Mouse (Mus musculus): ENCODE results near the gene Sox9. TPM values are rescaled to one million over a fixed set of nuclear protein-coding genes. Genes with fewer than 3 reads are reported as not detected.

Sox9 gene
- total RNA-seq, 2 experiments from 2014 or later, result not detected

GRCm38 (mm10) chr11:112798831-112799382, 16.9 kb downstream of the Sox9 start:
- ATAC-seq (ENCODE audit: poor library complexity, severe bottlenecking), result no peak

DNA sequence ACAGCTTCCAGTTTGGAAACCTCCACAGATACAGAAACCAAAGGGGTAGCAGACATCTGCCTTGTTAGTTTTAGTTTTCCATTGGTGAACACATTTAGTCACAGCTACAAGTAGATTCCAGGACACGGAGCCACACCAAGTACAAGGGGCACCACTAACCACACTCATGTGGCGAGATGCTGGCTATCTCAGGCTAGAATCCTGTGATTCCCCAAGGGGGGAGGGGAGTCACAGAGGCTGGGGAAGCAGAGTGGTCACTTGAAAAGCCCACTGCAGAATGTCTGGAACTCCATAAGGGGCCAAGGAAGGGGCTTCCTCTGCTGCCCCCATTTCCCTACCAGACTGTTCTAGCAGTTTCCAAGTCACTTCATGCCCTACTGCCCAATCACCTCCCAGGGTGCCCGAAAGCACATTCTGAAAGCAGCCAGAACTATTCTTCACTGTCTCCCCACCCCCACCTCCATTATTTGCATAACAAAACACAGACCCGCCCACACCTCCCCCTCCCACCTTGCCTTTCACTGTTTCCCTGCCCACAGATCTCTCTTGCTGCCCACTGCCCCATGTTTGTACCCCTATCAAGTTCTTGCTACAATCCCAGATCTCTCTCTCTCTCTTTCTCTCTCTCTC, 19.3 kb downstream of the Sox9 start:
- ATAC-seq (ENCODE audit: poor library complexity, severe bottlenecking), result no peak

- no peak for ATAC-seq (ENCODE audit: poor library complexity, severe bottlenecking)
Measured at GRCm38 (mm10) chr11:112807838-112808506, 25.9 kb downstream of the Sox9 start.

DNA sequence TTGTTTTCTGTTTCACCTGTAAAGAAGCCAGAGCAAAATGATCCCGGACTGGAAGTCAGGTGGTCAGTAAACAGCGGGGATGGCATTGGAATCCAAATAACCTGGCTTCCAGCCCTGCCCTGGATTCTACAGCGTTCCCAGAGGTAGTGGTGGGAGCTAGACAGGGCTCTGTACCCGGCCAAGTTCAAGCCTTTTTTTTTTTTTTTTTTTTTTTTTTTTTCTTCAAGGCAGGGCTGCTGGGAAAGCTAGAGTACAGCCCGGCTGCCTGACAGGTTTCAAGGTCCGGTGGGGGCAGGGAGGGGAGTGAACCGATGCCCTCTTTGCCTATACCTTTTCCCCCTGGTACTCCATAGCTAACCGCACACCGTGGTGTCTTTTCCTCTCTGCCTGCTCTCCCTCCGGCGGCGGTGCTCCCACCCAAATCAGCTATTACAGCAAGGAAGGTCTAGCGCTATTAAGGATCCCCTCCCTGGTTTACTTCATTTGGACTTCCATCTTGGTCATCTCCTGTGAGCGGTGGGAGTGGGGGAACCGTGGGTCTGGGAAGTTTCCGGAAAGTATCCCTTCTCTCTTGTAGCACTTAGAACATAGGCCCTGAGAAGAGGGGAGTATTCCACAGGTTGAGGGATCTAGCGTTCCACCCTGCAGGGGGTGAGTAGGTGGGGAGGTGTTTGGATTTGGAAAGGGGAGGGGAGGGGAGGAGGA, 28.6 kb downstream of the Sox9 start:
- no peak for ATAC-seq (ENCODE audit: poor library complexity, severe bottlenecking)

DNA sequence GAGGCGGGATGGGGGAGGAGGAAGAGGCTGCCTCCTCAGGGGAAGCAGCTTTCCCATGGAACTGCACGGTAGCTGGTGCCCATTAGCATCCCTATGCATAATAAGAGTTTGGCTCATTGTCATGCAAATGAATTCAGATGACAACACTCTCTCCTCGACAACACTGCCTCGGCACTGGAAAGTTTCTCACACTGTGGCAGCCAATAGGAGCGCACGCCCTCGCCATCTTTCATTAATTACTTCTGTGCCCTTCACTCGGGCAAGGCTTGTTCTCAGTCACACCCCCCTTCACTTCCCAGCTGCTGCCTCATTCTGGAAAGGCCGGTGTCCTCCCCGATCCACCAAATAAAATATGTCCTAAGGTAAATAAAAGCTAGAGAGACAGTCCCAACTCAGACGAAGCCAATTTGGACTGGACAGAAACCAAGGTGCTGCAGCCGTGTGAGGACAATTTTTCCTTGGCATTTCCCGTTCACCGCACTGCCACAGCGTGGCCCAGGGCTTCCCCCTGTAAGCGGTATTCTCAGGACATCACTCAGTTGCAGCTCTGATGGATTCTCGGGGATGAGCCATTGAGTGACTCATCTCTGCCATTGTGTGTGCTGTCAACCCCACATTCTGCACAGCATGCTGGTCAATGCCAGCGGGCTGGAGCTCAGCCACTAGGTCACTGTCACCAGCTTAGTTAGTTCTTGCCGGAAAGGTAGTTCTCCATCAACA, 29.3 kb downstream of the Sox9 start:
- ATAC-seq (ENCODE audit: poor library complexity, severe bottlenecking), result no peak

GRCm38 (mm10) chr11:112817829-112818650, 36.0 kb downstream of the Sox9 start:
- no peak for ATAC-seq (ENCODE audit: poor library complexity, severe bottlenecking)

DNA sequence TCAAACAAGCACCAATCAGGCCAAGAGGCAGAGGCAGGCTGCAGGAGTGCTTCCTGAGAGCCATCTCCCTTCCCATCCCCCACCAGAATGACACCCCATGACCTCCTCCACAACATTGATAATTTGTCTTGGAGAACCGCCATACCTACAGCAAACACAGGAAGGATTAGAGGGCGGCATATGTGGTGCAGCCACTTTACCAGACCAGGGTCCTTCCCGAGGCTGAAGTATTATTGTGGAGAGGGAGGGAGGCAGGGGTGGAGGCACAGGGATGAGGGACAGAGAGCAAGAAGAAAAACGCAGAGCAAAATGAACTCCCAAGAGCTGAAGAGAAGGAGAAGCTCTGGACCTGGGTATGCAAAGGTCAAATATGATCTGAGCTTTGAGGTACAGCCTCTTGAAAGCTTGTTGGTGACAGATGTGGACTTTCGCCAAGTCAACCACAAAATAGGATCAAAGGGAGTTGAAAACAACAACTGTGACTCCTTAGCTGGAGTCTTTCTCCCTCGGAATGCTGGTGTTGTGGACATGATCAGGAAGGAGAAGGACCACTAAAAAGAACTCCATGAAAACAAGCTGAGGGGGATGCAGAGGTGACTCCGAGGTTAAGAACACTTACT, 36.7 kb downstream of the Sox9 start:
- ATAC-seq (ENCODE audit: poor library complexity, severe bottlenecking), result no peak

DNA sequence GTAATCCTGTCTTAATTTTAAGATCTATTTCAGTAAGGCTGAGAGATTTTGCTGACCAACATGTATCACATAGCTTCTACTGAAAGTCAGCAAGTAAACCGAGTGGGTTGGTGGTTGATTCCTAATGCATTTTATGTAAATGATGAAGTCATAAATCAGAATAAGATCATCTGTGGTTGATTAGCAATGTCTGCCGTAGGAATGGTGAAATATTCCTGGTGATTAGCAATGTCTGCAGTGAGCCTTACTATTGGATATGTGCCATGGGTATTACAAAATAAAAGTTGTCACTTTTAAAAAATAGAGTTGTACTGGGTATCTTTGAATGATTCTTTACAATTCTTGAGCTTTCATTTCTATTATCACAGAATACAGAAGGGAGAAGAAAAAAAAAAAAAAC, 39.5 kb downstream of the Sox9 start:
- ATAC-seq (ENCODE audit: poor library complexity, severe bottlenecking), result no peak

DNA sequence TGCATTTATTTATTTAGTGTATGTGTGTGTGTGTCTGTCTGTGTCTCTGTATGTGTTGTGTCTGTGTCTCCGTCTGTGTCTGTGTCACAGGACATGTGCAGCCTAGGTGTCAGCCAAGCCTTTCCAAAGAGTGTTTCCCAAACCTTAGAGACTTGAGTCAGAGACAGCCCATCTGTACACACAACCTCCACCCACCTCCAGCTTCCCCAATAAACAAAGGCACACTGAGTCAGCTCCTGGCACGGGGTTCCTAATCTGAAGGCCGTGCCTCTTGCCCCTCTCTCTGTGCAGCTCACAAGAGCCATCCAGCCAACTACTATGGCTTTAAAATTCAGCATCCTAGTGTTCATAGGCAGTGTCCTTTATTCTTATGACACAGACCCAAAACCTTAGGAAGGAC, 42.1 kb downstream of the Sox9 start:
- no peak for ATAC-seq (ENCODE audit: poor library complexity, severe bottlenecking)

DNA sequence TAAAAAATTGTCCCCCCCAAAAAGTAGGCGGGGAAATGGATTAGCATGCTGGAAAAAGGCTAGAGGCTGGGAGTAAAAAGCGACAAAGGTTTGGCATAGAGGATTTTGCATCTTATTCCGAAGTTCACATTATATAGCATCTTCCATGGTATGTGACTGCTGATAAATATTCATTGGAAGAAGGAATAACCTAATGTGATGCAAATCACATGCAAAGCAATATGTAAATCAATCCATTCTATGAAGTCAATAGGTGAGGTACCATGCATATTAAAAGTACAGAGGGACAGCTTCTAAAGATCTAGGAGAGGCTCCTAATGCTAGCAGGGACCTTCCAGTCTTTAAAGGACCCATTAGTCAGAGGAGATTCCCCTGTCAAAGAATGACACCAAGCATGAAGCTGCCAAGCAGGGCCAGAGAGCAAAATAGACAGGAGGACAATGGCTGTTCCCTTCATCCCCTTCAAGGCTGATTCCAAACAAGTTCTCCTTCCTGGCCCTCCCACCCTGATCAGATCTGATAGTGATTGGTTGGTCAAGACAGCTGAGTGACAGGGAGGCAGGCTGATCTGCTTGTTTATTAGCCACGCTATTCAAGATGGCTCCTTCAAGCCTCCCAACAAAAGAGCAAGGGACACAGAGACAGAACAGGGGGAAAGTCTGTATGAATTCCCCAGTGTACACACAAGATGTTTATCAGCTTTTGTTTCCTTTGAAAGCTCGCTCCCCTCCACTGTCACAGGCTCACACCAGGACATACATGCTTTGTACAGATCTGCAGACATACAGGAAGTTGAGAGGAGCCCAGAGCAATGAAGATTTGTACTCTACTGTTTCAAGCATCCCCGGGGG, 44.4 kb downstream of the Sox9 start:
- no peak for ATAC-seq (ENCODE audit: poor library complexity, severe bottlenecking)

DNA sequence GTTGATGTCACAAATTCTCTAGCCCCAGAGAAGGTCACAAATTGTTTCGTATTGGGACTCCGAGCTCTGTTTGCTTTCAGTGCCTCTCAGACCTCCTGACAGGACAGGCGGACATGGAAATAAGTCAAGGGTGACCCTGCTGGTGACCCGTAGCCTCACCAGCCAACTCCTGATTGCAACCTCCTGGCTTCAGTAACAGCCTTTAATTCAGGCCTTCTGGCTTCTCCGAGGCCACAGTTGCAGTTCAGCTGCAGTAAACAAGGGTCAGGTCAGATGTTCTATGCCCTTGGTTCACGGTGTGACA, 45.0 kb downstream of the Sox9 start:
- no peak for ATAC-seq (ENCODE audit: poor library complexity, severe bottlenecking)

GRCm38 (mm10) chr11:112828553-112829287, 46.7 kb downstream of the Sox9 start:
- ATAC-seq (ENCODE audit: poor library complexity, severe bottlenecking), result no peak

- no peak for ATAC-seq (ENCODE audit: poor library complexity, severe bottlenecking)
Measured at GRCm38 (mm10) chr11:112834245-112835005, 52.4 kb downstream of the Sox9 start.

GRCm38 (mm10) chr11:112835468-112836092, 53.6 kb downstream of the Sox9 start:
- no peak for ATAC-seq (ENCODE audit: poor library complexity, severe bottlenecking)

Measured in megakaryocyte, adult 5-6 weeks (primary cell).